Mouse (Mus musculus) liver, postnatal 0 days (tissue): ENCODE measurements at regions not wholly inside any gene's neighbourhood (a gene's known extent, or its start where the extent isn't known, plus 50 kb on each side); places are given as distances from the start of the nearest gene placed in this dataset.

Experiments used
- CTCF ChIP-seq: sonication (generic); IDR thresholded peaks from 2 replicates; pipeline ENCODE4 v1.5.1; 2016; ENCODE audit warnings: antibody characterized with exemption, low read depth
- EP300 ChIP-seq: IDR thresholded peaks from 2 replicates; pipeline ENCODE4 v1.6.1; 2016; ENCODE audit warnings: antibody characterized with exemption, low read depth, mild to moderate bottlenecking

- TF ChIP-seq CTCF (no peak), EP300 (no peak)
Observed at GRCm38 (mm10) chr4:66598737-66599136, 194.3 kb upstream of the Astn2 start.
